Mouse (Mus musculus) ES-Bruce4 (cell line): ENCODE measurements around the gene Kcna5. TPM values are rescaled to one million over a fixed set of nuclear protein-coding genes. Genes with fewer than 3 reads are reported as not detected.

Experiments used
- H3K27ac ChIP-seq: 2 replicates; pipeline ENCODE4 v1.5.1; 2012; ENCODE audit warnings: low read length, inconsistent platforms; ENCODE audit not compliant: insufficient read depth
- H3K27me3 ChIP-seq: 2 replicates; pipeline ENCODE4 v1.6.1; 2012; ENCODE audit warnings: mild to moderate bottlenecking, low read length, inconsistent platforms; ENCODE audit not compliant: control insufficient read depth, poor library complexity, insufficient read depth, severe bottlenecking
- H3K36me3 ChIP-seq: 2 replicates; pipeline ENCODE4 v1.6.1; 2012; ENCODE audit warnings: inconsistent platforms, mild to moderate bottlenecking, low read length, moderate library complexity; ENCODE audit not compliant: control insufficient read depth, poor library complexity, insufficient read depth, severe bottlenecking
- H3K4me1 ChIP-seq: one replicate; pipeline ENCODE4 v1.8.1; 2011; ENCODE audit warnings: low read length; ENCODE audit not compliant: control insufficient read depth, insufficient read depth
- H3K4me3 ChIP-seq: 2 replicates; pipeline ENCODE4 v1.5.1; 2011; ENCODE audit warnings: low read depth, mild to moderate bottlenecking, low read length
- H3K9ac ChIP-seq: 2 replicates; pipeline ENCODE4 v1.6.1; 2012; ENCODE audit warnings: low read depth, mild to moderate bottlenecking, inconsistent platforms; ENCODE audit not compliant: poor library complexity, severe bottlenecking
- H3K9me3 ChIP-seq: replicated peaks from 2 replicates; pipeline ENCODE4 v1.6.1; 2012; ENCODE audit warnings: mild to moderate bottlenecking, low read length, inconsistent platforms; ENCODE audit not compliant: control insufficient read depth, poor library complexity, insufficient read depth, severe bottlenecking
- CTCF ChIP-seq: IDR thresholded peaks from one replicate; pipeline ENCODE4 v1.8.1; 2011; ENCODE audit warnings: low read depth, low read length
- EP300 ChIP-seq: IDR thresholded peaks from 2 replicates; pipeline ENCODE4 v1.6.1; 2011; ENCODE audit warnings: low read depth, low read length; ENCODE audit not compliant: insufficient read depth
- POLR2A ChIP-seq: IDR thresholded peaks from one replicate; pipeline ENCODE4 v1.8.1; 2011; ENCODE audit warnings: low read length; ENCODE audit not compliant: insufficient read depth
- polyA plus RNA-seq: library from polyadenylated mRNA; stranded (reverse); fragments of >200 nt; gene quantifications from 2 replicates; pipeline ENCODE4 v1.2.4, GENCODE M21; 2011; ENCODE audit warnings: low read depth; ENCODE audit not compliant: missing spikeins, insufficient read depth, insufficient read length

Kcna5 gene
- polyA plus RNA-seq, 1 experiment: not detected

DNA sequence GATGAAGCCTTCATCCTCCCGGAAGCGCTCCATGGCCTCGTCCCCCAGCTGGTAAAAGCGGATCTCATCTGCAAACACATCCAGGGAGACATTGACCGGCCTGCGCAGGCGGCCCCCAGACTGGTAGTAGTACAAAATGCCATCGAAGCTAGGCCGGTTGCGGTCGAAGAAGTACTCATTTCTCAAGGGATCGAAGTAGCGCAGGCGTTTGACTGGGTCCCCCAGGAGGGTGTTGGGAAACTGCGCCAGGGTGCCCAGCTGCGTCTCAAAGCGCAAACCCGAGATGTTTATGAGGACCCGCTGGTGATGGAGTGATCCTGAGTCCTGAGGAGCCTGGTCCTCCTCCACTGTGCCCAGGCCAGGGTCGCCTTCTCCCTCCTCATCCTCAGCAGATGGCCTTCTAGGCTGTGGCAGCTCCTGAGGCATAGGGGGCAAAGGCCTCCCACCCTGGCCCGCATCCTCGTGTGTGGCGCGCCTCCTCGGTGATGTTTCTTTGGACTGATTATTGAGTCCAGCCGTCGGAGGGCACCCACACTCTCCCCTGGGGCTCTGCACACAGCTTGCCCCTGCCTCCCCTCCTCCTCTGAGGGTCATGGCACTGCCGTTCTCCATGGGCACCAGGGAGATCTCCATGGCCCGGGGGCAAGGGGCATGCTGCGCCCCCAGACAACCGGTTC lies 543 bp downstream of the Kcna5 start:
- TF ChIP-seq CTCF: no peak
- no peak for TF ChIP-seq EP300
- TF ChIP-seq POLR2A: no peak
- Histone ChIP-seq H3K9me3 (no peaks in the 10 kb centered on the region; the same call in 1 of the 2 replicates), H3K36me3 (no peaks in the 10 kb centered on the region), H3K4me1 (no peaks in the 10 kb centered on the region), H3K4me3 (peak overlapping the region; percentile 34), H3K9ac (no peak overlapping the region), H3K27me3 (no peaks in the 10 kb centered on the region), H3K27ac (no peak overlapping the region)

DNA sequence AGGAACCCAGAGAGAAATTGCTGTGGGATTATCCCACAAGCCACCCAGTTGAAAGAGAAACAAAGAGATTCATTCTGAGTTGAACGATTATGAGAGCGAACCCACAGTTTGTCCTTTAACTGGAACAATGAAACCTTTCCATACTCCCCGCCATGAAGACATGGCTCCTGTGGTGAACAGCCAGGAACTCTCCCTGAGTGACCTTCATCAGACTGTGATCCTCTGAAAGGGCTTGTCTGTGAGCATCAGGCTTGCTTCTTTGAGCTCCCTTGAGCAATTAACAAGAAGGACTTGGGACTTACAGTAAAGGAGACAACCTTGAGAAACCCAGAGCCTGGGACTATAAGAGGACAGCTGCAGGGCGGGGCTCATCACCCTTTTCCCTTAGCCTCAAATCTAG lies 3.9 kb downstream of the Kcna5 start:
- H3K36me3 ChIP-seq: no peaks in the 10 kb centered on the region
- no peaks in the 10 kb centered on the region for H3K4me1 ChIP-seq
- TF ChIP-seq POLR2A: no peak
- TF ChIP-seq CTCF: no peak
- no peak for TF ChIP-seq EP300
- no peak overlapping the region for H3K4me3 ChIP-seq
- no peaks in the 10 kb centered on the region; the same call in 1 of the 2 replicates for H3K9me3 ChIP-seq
- H3K27ac ChIP-seq: no peak overlapping the region
- no peaks in the 10 kb centered on the region for H3K27me3 ChIP-seq
- no peak overlapping the region for H3K9ac ChIP-seq

DNA sequence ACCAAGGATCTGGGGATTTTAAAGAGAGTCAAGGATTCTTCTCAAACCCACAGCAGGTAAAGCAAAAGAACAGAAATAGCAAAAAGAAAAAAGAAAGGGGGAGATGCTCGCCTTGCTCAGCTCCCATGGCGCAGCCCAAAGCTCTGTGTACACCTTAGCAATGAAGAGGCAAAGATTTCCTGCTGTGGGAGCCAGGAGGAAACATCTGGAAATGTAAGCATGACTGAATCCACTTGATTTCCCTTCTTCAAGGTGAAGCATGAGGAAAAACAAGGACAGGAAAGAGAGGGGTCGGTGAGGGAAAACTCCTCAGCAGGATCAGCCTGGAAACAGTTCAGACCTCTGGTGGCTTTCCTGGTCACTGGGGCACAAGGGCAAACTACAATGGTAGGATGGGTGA lies 5.2 kb downstream of the Kcna5 start:
- Histone ChIP-seq H3K4me1 (no peaks in the 10 kb centered on the region), H3K9me3 (no peaks in the 10 kb centered on the region; the same call in 1 of the 2 replicates), H3K36me3 (no peaks in the 10 kb centered on the region), H3K9ac (no peak overlapping the region), H3K27me3 (no peaks in the 10 kb centered on the region), H3K27ac (no peak overlapping the region), H3K4me3 (no peak overlapping the region)
- TF ChIP-seq POLR2A (no peak), CTCF (no peak), EP300 (no peak)

DNA sequence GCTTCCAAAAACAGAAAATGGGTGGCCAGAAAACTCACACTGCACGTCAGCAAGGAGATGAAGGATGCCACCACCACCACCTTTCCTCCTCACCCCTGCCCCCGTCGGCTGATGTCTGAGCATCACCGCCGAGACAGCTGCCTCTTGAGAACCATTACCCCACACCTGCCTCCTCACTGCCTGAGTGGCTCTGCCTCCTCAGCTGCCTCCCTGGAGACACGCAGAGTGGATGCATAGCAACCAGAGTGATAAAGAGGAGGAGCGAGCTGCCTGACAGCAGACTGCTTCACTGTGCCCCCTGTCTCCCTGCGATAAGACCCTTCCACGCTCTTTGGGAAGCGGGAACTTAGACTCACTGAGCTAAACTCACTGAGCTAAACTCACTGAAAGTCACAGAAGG lies 20.5 kb downstream of the Kcna5 start:
- TF ChIP-seq POLR2A (no peak), EP300 (no peak), CTCF (no peak)
- H3K27ac ChIP-seq: no peak overlapping the region

DNA sequence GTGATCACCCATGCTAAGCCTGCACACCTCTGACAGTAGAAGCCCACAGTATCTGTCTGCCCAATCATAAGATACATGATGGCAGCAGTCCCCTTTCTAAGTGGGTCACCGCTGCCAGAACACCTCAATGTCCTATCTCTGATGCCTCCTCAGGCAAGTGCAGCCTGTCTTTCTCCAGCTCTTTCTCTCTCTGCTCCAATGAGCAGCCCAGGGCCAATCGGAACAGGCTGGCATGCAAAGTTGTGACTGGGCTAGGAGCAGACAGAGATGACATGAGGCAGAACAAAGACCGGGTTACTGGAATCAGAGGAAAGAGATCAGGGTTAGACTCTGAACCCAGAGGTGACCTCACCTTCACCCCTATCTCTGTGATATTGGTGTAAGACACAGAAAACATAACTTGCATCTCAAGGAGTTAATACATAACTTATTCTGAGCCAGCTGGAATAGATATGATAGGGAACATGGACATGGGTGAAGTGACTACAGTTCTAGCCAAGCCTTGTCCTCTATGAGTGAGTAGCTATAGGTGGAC lies 21.4 kb downstream of the Kcna5 start:
- Histone ChIP-seq H3K9me3 (no peaks in the 10 kb centered on the region), H3K9ac (no peak overlapping the region), H3K27ac (no peak overlapping the region), H3K36me3 (no peaks in the 10 kb centered on the region), H3K4me1 (no peaks in the 10 kb centered on the region), H3K4me3 (no peak overlapping the region), H3K27me3 (no peaks in the 10 kb centered on the region; the same call in 1 of the 2 replicates)
- TF ChIP-seq EP300: no peak
- no peak for TF ChIP-seq POLR2A
- TF ChIP-seq CTCF: no peak

More for the DNA sequence above, 20.5 kb downstream of the Kcna5 start:
- no peaks in the 10 kb centered on the region; the same call in 1 of the 2 replicates for H3K27me3 ChIP-seq
- H3K4me1 ChIP-seq: no peaks in the 10 kb centered on the region
- no peak overlapping the region for H3K9ac ChIP-seq
- no peaks in the 10 kb centered on the region for H3K9me3 ChIP-seq
- H3K4me3 ChIP-seq: no peak overlapping the region
- H3K36me3 ChIP-seq: no peaks in the 10 kb centered on the region

DNA sequence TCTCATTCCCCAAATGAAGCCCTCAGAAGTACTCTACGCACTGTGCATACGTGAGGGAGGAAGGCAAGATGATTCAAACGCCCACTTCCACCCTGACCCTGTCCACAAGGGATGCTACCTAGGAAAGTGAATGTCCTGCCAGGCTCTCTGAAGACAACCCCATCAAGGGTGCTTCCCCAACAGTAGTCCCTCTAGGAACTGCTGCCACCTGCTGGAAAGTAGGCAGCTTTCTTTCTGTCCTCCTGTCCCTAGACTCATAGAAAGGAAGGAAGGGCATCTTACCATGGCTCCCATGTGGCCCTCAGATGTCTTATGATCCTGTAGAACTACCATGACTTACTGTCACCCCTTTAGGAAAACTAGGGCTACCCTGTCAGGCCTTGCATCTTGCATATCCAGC lies 22.1 kb downstream of the Kcna5 start:
- H3K4me1 ChIP-seq: no peaks in the 10 kb centered on the region
- TF ChIP-seq POLR2A: no peak
- no peak for TF ChIP-seq EP300
- TF ChIP-seq CTCF: no peak
- no peak overlapping the region for H3K4me3 ChIP-seq
- H3K27ac ChIP-seq: no peak overlapping the region
- H3K27me3 ChIP-seq: no peaks in the 10 kb centered on the region; the same call in 1 of the 2 replicates
- no peaks in the 10 kb centered on the region for H3K9me3 ChIP-seq
- no peak overlapping the region for H3K9ac ChIP-seq
- H3K36me3 ChIP-seq: no peaks in the 10 kb centered on the region
